Mouse (Mus musculus) embryonic fibroblast, embryonic 13.5 days (primary cell): ENCODE measurements around the gene Diaph3. TPM values are rescaled to one million over a fixed set of nuclear protein-coding genes. Genes with fewer than 3 reads are reported as not detected.
A peak's percentile ranks its signal among the peaks of the same experiment; 100 is the strongest.

Source experiments
- H3K27ac ChIP-seq: 2 replicates; pipeline ENCODE4 v1.5.1; 2012; ENCODE audit warnings: low read length, control low read depth, inconsistent platforms; ENCODE audit not compliant: insufficient read depth
- H3K4me1 ChIP-seq: 2 replicates; pipeline ENCODE4 v1.6.1; 2011; ENCODE audit warnings: low read length; ENCODE audit not compliant: control insufficient read depth, insufficient read depth
- H3K4me3 ChIP-seq: 2 replicates; pipeline ENCODE4 v1.5.1; 2011; ENCODE audit warnings: mild to moderate bottlenecking, control low read depth, low read length; ENCODE audit not compliant: insufficient read depth
- CTCF ChIP-seq: IDR thresholded peaks from 2 replicates; pipeline ENCODE4 v1.5.1; 2011; ENCODE audit warnings: mild to moderate bottlenecking, control low read depth, low read length, moderate library complexity, borderline replicate concordance; ENCODE audit not compliant: insufficient read depth
- POLR2A ChIP-seq: IDR thresholded peaks from 2 replicates; pipeline ENCODE4 v1.6.1; 2011; ENCODE audit warnings: low read depth, mild to moderate bottlenecking, control low read depth, low read length, moderate library complexity
- polyA plus RNA-seq: library from polyadenylated mRNA; stranded (reverse); fragments of >200 nt; gene quantifications from 2 replicates; pipeline ENCODE4 v1.2.4, GENCODE M21; 2011; ENCODE audit warnings: low read depth; ENCODE audit not compliant: missing spikeins, insufficient read length

The Diaph3 gene
- polyA plus RNA-seq, 1 experiment = 37.8 TPM

- H3K27ac ChIP-seq = no peak overlapping the region
- TF ChIP-seq CTCF = no peak
- H3K4me3 ChIP-seq = no peak overlapping the region
- H3K4me1 ChIP-seq = peaks cover 5% of the 10 kb centered on the region; the same call in 1 of the 2 replicates
These were observed 121.3 kb downstream of the Diaph3 start for GRCm38 (mm10) chr14:87019687-87020086.

GRCm38 (mm10) chr14:86997318-86997717, 143.7 kb downstream of the Diaph3 start:
- Histone ChIP-seq H3K27ac (no peak overlapping the region), H3K4me3 (no peak overlapping the region), H3K4me1 (no peaks in the 10 kb centered on the region)
- no peak for TF ChIP-seq CTCF
- no peak for TF ChIP-seq POLR2A

- Histone ChIP-seq H3K4me3 (no peak overlapping the region), H3K27ac (no peak overlapping the region), H3K4me1 (no peaks in the 10 kb centered on the region)
- TF ChIP-seq POLR2A (no peak), CTCF (no peak)
These were observed 189.9 kb downstream of the Diaph3 start for GRCm38 (mm10) chr14:86951169-86951568.

- Histone ChIP-seq H3K4me3 (no peak overlapping the region), H3K27ac (no peak overlapping the region), H3K4me1 (no peaks in the 10 kb centered on the region)
- TF ChIP-seq POLR2A (no peak), CTCF (no peak)
These were observed 203.1 kb downstream of the Diaph3 start for GRCm38 (mm10) chr14:86937953-86938352.

GRCm38 (mm10) chr14:86936424-86936823, 204.6 kb downstream of the Diaph3 start:
- Histone ChIP-seq H3K4me1 (no peaks in the 10 kb centered on the region), H3K4me3 (no peak overlapping the region), H3K27ac (no peak overlapping the region)
- TF ChIP-seq CTCF (no peak), POLR2A (no peak)

- H3K4me3 ChIP-seq = no peak overlapping the region
- TF ChIP-seq POLR2A (no peak), CTCF (no peak)
- H3K4me1 ChIP-seq = no peaks in the 10 kb centered on the region
- H3K27ac ChIP-seq = no peak overlapping the region
These were observed 210.3 kb downstream of the Diaph3 start for GRCm38 (mm10) chr14:86930763-86931162.

GRCm38 (mm10) chr14:86926827-86927226, 214.2 kb downstream of the Diaph3 start:
- no peak overlapping the region for H3K27ac ChIP-seq
- no peaks in the 10 kb centered on the region for H3K4me1 ChIP-seq
- no peak for TF ChIP-seq CTCF
- TF ChIP-seq POLR2A = no peak
- H3K4me3 ChIP-seq = no peak overlapping the region

- no peaks in the 10 kb centered on the region for H3K4me1 ChIP-seq
- H3K4me3 ChIP-seq = no peak overlapping the region
- no peak overlapping the region for H3K27ac ChIP-seq
- TF ChIP-seq CTCF (no peak), POLR2A (no peak)
These were observed 242.1 kb downstream of the Diaph3 start for GRCm38 (mm10) chr14:86898898-86899297.

- Histone ChIP-seq H3K4me1 (no peaks in the 10 kb centered on the region; the same call in 1 of the 2 replicates), H3K27ac (no peak overlapping the region), H3K4me3 (no peak overlapping the region)
- TF ChIP-seq POLR2A (no peak), CTCF (no peak)
These were observed 251.8 kb downstream of the Diaph3 start for GRCm38 (mm10) chr14:86889070-86889804.

- no peaks in the 10 kb centered on the region; the same call in 1 of the 2 replicates for H3K4me1 ChIP-seq
- H3K4me3 ChIP-seq = no peak overlapping the region
- no peak for TF ChIP-seq CTCF
- no peak for TF ChIP-seq POLR2A
- H3K27ac ChIP-seq = no peak overlapping the region
These were observed 255.5 kb downstream of the Diaph3 start for GRCm38 (mm10) chr14:86885417-86886098.

GRCm38 (mm10) chr14:86869536-86869935, 271.5 kb downstream of the Diaph3 start:
- no peak overlapping the region for H3K27ac ChIP-seq
- no peak overlapping the region for H3K4me3 ChIP-seq
- peak; percentile 40; the same call in 1 of the 2 replicates for TF ChIP-seq CTCF
- no peak for TF ChIP-seq POLR2A
- H3K4me1 ChIP-seq = no peaks in the 10 kb centered on the region
